Comparison of ENCODE assay signal across 9 mouse cellular contexts in genomic region chr9:90124156-90124872, GRCm38 (mm10). TPM values are rescaled to one million over a fixed set of nuclear protein-coding genes. Genes with fewer than 3 reads are reported as not detected.
A peak's percentile ranks its signal among the peaks of the same experiment; 100 is the strongest.
DNase-seq lines count a peak whose midpoint lies in the region; ATAC-seq and TF ChIP-seq lines count a peak whose summit lies in the region.
"Had no signal": no experiment of that assay in that cellular context is flagged by ENCODE, and none has a peak within 500 bp of the region (broad histone marks: within the 10 kb centered on the region; RNA-seq: fewer than 3 reads in every experiment).

No protein-coding gene starts in this region.

- H3K4me3 ChIP-seq in gastrocnemius, adult 2 months = peak overlapping the region; percentile 50
- H3K4me3 ChIP-seq in forebrain, embryonic 15.5 days = no peak overlapping the region
- H3K4me3 ChIP-seq in midbrain, postnatal 0 days (ENCODE audit: low read depth, low read length) = no peak overlapping the region

- H3K9me3 ChIP-seq in forebrain, embryonic 15.5 days = no peaks in the 10 kb centered on the region
- no peaks in the 10 kb centered on the region for H3K9me3 ChIP-seq in midbrain, postnatal 0 days (ENCODE audit: low read length)

- intact Hi-C loops in gastrocnemius, adult 2 months (cut with DNase I) = no loop called here
- intact Hi-C loops in gastrocnemius, postnatal 36 days (cut with DNase I) = no loop called here

- no peak for DNase-seq in gastrocnemius, adult 2 months
- DNase-seq in gastrocnemius, postnatal 36 days = no peak
- peak; percentile 20 to 46 for DNase-seq in lung, adult 18-20 months
- DNase-seq in lung, postnatal 4 days = no peak
- no peak for DNase-seq in midbrain, postnatal 0 days (ENCODE audit: low spot score)
- DNase-seq in right cerebral cortex, postnatal 14 days = no peak
- no peak for DNase-seq in retina, embryonic 14.5 days (ENCODE audit: low spot score)
- DNase-seq: right cerebral cortex, adult 18-20 months had no signal

- H3K27me3 ChIP-seq in forebrain, embryonic 15.5 days = no peaks in the 10 kb centered on the region
- no peaks in the 10 kb centered on the region for H3K27me3 ChIP-seq in midbrain, postnatal 0 days (ENCODE audit: insufficient read depth, low read length)

- peak overlapping the region; percentile 69 for H3K27ac ChIP-seq in gastrocnemius, adult 2 months
- no peak overlapping the region for H3K27ac ChIP-seq in forebrain, embryonic 15.5 days (replicated peaks)
- no peak overlapping the region for H3K27ac ChIP-seq in midbrain, postnatal 0 days (ENCODE audit: low read depth, low read length)

- no peak for TF ChIP-seq CTCF in gastrocnemius, adult 2 months (IDR thresholded peaks at IDR 0.05)
- TF ChIP-seq CTCF in midbrain, postnatal 0 days (IDR thresholded peaks at IDR 0.05) = no peak

- peaks cover 12% of the 10 kb centered on the region; the same call in 1 of the 2 replicates for H3K4me1 ChIP-seq in forebrain, embryonic 15.5 days
- H3K4me1 ChIP-seq in midbrain, postnatal 0 days (ENCODE audit: insufficient read depth, low read length) = no peaks in the 10 kb centered on the region

- peak; percentile 36; the same call in 1 of the 2 replicates for ATAC-seq in forebrain, embryonic 15.5 days (replicated peaks)
- ATAC-seq in midbrain, postnatal 0 days (ENCODE audit: low FRiP score) = peak; percentile 50; the same call in 1 of the 2 replicates

- no peaks in the 10 kb centered on the region for H3K36me3 ChIP-seq in forebrain, embryonic 15.5 days
- no peaks in the 10 kb centered on the region for H3K36me3 ChIP-seq in midbrain, postnatal 0 days (ENCODE audit: insufficient read depth, low read length)

- no peak overlapping the region for H3K9ac ChIP-seq in forebrain, embryonic 15.5 days (replicated peaks)
- H3K9ac ChIP-seq in midbrain, postnatal 0 days (replicated peaks; ENCODE audit: low read length, poor library complexity, severe bottlenecking) = no peak overlapping the region

- 0 out of 2 replicates have a peak overlapping the region, but pooled peaks have one; percentile 13 for H3K4me2 ChIP-seq in forebrain, embryonic 15.5 days (replicated peaks)
- H3K4me2 ChIP-seq in midbrain, postnatal 0 days (ENCODE audit: low read depth, low read length, poor library complexity, severe bottlenecking) = no peak overlapping the region

- 39% methylated on average over 11 of the region's 11 CpGs for WGBS in forebrain, embryonic 15.5 days
- 47% methylated on average over 11 of the region's 11 CpGs for WGBS in midbrain, postnatal 0 days

RNA-seq across cellular contexts. Expression of gene Morf4l1, which starts 9.7 kb away (rescaled TPM):
- total RNA-seq in gastrocnemius, adult 2 months (2021) = 100 to 1,000 TPM; 189 to 208 TPM
- 100 to 1,000 TPM; 167 to 169 TPM for total RNA-seq in gastrocnemius, postnatal 36 days (2021)
- polyA plus RNA-seq in forebrain, embryonic 15.5 days (2015; fragmentation: Nextera tagmentation; extraction: Ambion mirVana) = 477 and 483 TPM in 2 replicates
- 241 and 283 TPM in 2 replicates for total RNA-seq in midbrain, postnatal 0 days (2014; rRNA removed)
- polyA plus RNA-seq in midbrain, postnatal 0 days (2015; fragmentation: Nextera tagmentation; extraction: Ambion mirVana) = 652 and 688 TPM in 2 replicates

RNA-seq across cellular contexts. Expression of gene Adamts7, which starts 38.6 kb away (rescaled TPM):
- total RNA-seq in gastrocnemius, adult 2 months (2021) = under 1 TPM; 0.41 to 0.59 TPM
- total RNA-seq in gastrocnemius, postnatal 36 days (2021) = under 1 TPM; 0.84 to 0.91 TPM
- polyA plus RNA-seq in forebrain, embryonic 15.5 days (2015; fragmentation: Nextera tagmentation; extraction: Ambion mirVana) = 12.4 and 15.8 TPM in 2 replicates
- 8.9 and 12.5 TPM in 2 replicates for total RNA-seq in midbrain, postnatal 0 days (2014; rRNA removed)
- polyA plus RNA-seq in midbrain, postnatal 0 days (2015; fragmentation: Nextera tagmentation; extraction: Ambion mirVana) = 2.5 and 3.1 TPM in 2 replicates

Comparison
In these comparisons a context has a peak if more than half of its experiments do, and no peak if none do; other contexts are left out.
1. DNase-seq: peak in lung, adult 18-20 months (2 of 2); none in gastrocnemius, adult 2 months (single experiment), gastrocnemius, postnatal 36 days (0 of 2), lung, postnatal 4 days (0 of 2), midbrain, postnatal 0 days (single experiment), right cerebral cortex, postnatal 14 days (single experiment) and retina, embryonic 14.5 days (single experiment).